Mouse (Mus musculus) thymus, adult 18-20 months (tissue): ENCODE results near the gene Sox11.

Experiments used
- DNase-seq, 2 experiments: peaks; one replicate each; pipeline ENCODE4 v3.0.0; 2022; ENCODE audit warnings: mixed read lengths in 2 of 2

Gene Sox11

DNA sequence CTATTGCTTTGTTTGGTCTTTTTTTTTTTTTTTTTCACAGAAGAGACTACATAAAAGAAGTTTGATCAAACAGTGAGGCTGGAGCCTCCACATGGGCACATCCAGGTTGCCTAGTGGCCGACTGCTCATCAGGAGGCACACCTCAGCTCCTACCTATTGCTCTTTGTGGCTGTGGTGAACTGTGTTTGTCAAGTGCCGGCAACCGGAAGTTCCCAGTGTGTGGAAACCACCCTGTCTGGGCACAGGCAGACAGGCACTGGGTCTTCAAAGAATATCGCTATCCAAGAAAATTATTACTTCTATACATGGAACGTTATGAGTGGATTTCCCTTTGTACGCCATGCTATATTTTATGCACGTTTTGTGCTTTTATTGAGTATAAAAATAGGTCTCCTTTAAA lies 6.0 kb downstream of the Sox11 start:
- DNase-seq = no peak

DNA sequence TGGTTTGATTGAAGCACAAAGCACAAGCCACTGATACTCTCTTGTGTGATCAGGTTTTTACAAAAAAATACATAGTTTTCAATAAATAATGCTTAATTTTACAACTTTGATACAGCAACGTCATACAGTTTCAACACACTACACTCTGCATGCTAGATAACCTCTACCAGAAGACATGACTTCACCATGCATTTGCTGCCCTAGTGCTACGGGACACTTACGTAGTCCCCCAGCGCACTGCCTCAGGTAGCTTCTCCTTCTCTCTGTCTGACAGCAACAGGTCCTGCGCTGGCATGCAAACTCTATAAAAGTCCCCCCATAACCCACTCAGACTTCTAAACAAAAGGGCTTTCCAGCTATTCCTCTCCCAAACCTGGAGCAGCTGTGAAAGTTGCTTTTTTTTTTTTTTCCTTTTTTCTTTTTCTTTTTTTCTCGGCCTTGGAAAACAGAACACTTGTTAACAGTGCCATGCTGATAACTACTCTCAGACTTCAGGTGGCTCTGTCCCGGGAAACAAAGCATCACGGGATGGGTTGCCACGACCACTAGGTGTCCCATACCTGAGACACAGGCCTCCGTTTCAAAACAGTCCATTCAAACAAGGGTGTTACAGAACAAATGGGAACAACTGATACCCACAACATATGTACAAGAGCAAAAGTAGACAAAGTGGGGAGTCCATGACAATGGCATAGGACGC lies 6.9 kb downstream of the Sox11 start:
- no peak for DNase-seq

DNA sequence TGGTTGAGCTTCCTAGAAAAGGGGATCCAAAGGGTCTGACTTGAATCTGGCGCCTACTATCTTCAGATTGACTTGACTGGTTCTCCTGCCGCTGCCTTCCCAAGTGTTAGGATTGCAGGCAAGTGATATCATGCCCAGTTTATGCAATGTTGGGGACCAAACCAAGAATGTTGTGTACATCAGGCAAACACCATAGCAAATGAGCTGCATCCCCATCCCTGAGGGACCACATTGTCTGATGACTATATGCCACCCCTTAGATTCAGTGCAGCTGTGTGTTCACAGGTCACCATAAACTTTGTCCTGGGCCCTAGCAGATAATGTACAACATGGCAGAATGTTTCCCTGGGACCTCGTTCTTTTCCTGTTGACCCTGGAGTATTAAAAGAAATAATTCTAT lies 8.8 kb downstream of the Sox11 start:
- no peak for DNase-seq

DNA sequence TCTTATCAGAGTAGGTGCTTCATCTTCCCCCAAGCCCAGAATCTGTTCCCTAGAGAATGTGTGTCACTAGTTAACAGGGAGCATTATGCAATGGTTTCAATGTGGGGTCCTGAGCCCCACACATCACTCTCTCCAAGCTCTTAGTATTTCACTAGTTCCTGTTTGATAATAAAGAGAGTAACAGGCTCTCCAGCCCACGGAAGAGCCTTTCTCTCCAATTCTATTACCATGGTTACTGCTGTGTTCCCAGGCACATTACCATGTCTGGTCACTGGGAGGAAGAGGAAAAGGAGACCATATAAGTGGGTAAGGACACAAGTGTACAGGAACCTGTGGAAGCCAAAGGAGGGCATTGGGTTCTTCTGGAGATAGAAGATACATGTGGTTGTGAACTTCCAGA lies 19.0 kb downstream of the Sox11 start:
- DNase-seq = no peak

DNA sequence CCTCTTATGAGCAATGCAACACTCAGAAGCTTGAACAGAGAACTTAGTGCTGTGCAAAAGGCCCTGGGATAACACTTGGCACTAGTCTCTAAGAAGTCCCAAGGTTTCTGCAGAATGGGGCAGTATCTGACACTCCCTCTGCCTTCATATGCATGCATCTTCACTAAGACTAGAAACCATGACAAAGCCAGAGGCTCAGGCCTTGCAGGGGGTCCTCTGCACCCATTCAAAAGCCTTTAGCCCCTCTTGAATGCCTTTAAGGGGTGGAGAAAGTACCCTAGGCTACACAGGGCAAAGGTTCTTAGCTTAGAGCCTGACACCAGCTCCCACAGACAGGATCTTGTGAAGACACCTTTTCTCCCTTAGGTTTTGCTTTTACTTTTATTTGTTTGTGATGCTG lies 21.7 kb downstream of the Sox11 start:
- no peak for DNase-seq

DNA sequence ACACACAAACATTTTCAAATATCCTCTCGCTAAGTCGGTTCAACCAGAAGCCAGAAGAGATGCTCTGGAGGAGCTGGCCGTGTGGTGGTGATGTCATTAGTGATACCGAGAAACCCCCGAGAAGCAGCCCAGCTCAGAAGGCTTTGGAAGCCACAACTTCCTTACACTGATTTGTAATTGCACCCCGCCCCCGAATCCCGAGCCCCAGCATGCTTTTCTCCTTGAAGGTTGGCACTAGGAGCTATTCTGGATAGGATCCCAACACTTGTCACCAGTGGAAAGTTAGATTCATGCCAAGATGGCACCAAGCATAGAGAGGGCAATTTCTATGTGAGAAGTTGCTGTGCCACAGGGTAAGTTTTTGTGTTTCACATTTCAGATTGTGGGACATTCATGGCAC lies 29.4 kb downstream of the Sox11 start:
- no peak for DNase-seq

DNA sequence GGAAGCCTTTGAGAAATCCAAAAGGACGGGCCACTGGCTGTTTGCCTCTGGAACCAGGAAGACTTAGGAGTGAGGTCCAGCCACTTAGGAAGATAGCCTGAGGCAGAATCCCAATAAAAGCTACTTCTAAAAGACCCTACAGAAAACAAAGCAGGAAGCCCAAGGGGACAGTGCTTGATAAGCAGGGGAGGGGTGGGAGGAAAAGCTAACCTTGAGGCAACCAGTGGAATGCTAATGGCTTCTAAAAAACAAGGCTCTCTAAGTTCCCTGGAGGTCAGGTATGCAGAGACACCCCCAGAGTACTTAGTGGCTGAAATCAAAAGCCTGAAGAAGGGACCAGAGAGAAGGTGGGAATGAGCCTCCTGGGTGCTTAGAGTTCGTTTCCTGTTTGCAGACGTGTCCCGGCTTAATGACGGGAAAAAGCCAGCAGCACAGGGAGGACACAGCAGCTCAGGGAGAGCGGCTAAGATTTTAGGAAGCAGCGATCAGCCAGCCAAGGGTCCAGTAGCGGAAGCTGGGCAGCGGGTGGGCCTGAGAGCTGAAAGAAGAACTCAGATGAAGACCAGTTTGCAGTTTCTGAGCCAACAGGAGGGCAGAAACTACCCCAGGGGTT lies 30.4 kb downstream of the Sox11 start:
- DNase-seq = no peak

DNA sequence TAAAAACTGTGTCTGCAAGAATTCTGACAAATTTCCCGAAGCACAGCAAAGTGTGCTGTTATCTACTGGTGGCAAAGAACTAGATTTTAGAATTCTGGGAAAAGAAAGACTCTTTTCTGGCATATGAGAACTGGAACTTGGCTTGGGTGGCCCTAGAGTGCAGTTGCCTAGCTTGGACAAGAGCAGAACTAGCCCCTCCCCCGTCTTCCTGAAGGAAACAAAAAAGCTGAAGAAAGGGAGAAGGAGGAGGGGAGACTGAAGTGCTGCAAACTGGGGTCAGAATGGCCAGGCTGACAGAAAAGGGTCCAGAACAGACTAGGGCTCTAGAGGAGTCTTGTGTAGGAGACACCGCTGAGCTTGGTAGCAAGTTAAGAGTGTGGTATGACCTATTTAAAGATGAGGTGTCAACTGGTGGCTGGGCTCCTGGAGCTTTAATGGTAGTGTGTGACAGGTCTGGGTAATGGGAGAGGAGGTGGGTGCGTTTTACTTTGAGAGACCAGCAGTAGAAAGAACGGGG lies 31.0 kb downstream of the Sox11 start:
- no peak for DNase-seq

DNA sequence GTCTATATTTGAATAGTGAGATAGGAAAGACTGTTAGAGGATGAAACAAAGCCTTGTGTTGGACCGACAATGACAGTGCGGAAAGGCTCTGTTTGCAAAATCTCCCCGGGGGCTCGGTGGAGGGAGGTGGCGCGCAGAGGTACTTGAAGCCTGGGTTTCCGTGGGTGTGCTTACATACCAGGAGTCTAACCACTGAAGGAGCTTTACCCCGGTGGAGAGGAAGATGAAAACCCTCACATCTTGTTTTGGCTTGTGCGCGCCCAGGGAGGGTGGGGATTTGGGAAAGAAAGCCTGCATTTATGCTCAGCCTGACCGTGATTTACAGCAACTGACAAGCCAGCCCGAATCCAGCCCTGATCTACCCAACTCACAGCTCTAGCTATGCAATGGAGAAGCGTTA lies 31.7 kb downstream of the Sox11 start:
- no peak for DNase-seq

DNA sequence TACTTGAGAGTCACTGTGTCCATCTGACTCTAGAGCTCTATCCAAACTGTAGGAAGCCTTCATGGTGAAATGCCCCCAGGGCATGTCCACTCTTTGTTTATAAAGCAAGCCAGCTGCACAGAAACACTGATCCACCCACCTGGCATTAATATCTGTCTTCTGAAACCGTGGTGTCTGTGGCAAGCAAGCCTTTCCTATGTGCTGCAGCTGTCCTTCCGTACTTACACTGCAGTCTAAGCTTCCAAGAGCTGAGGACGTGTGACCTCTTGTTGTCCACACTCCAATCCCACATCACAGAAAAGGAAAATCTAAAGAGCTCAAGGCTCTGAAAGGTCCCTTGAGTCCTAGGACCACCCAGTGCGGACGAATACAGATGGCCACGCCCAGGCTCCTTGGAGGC lies 32.4 kb downstream of the Sox11 start:
- DNase-seq = no peak

DNA sequence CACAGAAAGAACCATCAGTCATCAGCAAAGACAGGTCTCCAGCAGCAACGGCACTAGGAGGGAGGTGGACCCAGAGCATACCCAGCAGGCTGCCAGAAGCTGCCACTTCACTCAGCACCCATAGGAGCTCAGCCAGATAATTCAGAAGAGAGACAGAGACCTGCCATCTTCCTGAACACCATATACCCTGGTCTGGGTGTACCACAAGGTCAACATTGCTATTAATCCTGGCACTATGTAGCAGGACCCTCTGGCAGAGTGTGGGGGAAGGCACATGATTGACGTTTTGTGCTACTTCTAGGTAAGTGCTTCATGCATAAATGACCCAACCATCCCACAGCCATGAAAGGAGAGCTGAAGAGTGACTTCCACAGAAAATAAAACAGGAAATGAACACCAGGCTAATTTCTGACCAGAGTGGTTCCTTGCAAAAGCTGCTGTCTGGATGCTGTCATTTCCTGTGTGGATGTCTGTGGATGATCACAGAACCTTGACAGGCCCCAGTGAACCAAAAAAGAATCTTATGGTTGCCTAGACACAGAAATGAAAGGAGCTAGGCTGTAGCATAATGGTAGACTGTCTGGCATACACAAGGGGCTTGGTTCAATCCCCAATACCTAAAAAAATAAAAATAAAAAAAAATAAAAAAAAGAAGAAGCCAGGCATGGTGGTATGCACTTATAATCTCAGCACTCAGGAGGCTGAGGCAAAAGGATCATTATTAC lies 37.5 kb downstream of the Sox11 start:
- DNase-seq = no peak

DNA sequence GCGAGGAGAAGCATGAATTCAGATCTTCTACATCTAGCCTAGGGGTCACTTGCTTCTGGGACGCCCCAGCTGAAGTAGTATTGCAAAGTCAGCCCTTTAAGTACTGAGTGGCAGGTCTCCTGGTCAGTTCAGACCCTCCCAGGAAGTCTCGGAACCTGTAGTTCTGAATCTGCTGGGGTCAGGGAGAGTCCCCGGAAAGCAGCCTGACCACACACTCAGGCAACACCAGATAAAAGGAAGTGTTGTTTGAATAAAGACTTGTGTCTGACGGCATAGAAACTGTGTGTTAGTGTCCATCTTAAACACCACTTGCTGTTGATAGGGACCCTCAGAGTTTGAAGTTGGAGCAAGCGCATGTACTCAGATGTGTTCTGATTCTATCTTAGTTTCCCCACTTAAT lies 39.2 kb downstream of the Sox11 start:
- no peak for DNase-seq

DNA sequence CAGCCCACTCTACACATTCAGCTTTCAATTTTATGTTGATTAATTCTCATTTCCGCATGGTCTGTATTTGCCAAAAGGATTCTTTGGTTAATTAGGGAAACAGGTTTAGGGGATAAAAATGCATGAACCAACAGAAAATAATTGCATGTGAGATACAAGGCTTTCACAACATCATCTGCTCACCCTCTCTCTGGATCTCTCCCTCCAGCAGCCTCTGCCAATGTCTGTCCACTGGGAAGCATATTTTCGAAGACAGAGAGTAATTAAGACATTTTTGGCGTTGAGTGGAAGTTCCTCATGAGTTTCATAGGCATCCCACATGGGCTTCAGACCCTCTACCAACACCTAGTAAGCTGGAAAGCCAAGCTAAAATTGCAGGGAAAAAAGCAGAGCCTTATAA lies 43.7 kb downstream of the Sox11 start:
- no peak for DNase-seq

DNA sequence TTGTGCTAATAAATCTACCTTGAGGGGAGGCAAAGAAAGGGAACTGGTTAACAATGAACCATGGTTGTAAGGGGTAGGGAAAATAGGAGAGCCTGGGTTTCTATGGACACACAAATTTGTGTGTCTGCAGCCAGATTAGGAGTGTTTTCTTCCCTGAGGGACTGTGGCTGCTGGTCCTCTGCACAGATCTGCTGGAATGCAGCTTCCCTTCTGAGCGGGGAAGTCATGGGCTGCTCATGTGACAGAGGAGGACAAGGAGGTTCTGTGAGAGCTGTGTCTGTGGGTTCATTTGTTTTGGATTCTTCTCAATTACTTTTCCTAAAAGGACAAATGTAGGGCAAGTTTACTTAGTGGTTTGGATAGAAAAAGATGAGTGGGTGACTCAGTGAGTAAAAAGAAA lies 48.2 kb downstream of the Sox11 start:
- DNase-seq = no peak

DNA sequence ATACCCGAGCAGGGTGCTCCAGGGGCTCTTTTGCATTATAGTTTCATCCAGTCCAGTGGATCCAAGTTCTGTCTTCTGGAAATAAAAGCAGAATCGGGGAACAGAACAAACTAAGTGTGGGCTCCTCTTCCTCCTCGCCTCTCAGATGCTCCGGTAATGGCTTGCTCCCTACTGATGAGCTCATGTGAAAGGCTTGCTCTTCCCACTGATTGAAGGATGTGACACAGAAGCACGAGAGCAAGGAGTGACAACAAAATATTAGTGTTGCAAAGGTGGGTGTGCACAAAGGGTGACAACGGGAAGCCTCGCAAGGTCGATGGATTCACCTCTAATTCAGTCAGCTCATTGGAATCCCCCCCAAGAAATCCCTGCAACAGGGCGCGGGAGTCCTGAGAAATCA lies 48.6 kb downstream of the Sox11 start:
- no peak for DNase-seq

DNA sequence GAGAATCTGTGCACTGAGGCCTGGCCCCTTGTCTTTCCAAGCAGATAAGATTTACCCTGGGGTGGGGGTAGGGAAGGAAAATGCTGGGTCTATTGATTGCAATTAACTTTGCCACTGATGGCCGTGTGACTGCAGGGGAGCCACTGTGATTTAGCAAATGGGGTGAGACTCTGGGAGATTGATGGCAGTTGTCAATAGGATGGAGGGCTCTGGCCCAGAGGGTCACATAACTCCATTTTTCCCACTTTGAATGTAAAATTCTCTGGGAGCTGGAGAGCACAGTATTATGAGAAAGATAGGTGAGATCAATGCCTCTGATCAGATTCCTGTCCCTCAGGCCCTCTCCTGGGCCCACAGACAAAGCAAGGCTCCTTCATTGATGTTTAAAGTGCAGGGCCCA lies 49.2 kb downstream of the Sox11 start:
- DNase-seq = no peak
